Mouse (Mus musculus): ENCODE results near the gene Aknad1.

Aknad1 gene

DNA sequence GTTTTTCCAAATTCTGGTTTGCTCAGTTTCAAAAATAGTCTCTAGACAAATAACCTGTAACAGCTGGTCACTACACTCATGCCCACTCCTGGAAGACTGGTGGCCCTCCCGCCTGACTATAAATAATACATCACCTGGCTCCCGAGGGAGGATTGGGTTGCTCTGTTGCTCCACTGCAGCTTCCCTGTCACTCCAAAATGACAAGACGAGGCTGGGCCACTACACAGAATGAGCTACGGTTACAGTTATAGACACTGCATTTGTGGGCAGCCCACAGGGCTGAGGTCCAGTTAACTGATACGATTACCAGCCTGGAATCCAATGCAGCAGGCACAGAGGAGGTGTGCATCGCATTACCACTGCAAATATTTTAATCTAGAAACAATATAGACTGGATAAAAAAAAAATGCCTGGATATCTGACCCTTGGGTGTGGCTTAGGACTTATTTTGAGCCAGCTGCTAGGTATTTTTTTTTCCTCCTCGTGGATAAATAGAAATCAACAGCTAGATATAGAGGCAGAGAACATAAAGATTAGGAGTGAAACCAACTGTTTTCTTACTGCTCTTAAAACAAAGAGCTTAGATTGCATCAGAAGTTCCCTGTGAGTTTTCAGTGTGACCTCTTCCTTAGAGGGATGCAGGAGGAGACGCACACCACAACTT is at the start of gene Aknad1:
Gene Aknad1, plus strand, starts transcription at position 614 of the 664 bp plus-strand sequence.
- no peak for DNase-seq

DNA sequence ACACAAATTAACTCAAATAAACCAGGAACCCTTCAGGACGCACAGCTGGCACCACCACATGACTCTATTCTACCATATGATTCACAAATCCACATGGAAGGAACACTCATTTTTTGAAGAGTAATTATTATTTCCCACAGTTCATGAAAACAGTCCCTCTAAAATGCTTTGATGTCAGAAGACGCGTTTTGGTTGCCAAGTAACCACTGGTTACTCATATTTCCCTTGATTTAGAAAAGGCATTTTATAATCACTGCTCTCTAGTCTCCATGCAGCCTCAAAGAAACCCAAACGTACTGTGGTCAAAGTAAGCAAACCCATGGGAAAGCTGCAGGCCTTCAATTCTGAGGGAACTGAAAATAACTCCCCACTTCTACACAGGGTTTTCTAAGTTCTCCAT is 49.5 kb upstream of the Aknad1 start:
- no peak for DNase-seq

DNA sequence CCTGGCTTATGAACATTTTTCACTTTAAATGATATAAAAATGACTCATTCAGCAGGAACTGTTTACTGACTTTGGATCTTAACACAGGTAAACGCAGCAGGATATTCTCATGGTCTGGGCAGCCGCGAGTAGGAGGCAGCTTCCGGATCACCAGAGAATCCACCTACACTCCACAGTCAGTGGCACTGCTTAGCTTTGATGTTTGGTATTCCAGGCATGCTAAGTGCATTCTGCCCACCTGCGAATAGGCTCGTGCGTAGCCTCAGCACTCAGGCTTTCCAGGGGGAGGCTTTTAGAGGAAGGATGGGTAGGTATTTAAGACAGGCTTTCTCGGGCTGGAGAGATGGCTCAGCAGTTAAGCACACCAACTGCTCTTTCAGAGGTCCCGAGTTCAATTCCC is 45.1 kb upstream of the Aknad1 start:
- DNase-seq: no peak

DNA sequence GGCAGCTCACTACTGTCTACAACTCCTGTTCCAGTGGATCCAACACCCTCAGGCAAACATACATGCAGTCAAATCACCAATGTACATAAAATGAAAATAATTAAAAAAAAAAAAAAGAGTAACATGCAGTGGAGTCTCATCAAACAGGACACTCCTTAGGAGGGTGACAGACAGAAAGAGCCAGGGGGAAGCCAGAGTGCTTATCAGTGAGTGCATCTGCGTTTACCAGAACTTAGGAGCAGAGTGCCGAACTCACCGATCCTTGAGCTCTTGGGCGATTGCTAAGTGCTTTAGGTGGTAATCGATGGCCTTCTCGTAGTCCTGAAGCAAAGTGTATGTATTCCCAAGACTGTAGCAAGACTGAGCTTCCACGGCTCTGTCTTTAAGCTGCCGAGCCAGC is 40.8 kb upstream of the Aknad1 start:
- DNase-seq: no peak

DNA sequence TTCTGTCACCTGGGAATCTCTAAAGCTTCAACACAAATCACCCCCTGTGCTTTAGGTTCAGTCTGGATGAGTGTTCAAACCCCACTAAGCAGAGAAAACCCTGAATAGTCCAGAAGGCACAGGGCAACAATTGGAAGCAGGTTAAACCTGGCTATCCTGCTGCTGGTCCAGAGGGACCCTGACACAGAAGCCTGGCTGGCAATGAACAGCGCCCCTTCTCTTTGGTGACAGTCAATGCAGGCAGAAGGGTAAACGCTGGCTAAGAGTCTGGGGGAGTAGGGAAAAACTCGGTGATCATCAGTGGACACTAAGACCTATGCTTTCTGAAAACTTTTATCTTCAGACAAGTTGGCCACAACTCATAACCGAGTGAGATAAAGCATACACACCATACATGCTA is 39.7 kb upstream of the Aknad1 start:
- no peak for DNase-seq

DNA sequence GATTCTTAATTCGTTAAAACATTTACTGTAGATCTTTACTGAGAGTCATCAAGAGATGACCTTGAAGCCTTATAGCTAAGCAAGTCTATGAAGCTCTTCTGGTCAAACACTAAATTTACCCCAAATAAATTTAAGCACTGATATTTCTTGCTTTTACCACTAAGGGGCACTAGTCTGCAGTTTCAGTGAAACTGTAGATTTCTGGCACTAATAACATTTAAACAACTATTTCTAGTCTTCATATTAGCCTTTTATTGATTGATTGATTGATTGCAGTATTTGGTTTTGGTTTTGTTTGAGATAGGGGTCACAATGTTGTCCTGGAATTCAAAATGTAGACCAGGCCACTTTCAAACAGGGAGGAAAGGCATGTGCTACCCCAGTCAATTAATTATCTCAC is 38.2 kb upstream of the Aknad1 start:
- DNase-seq: no peak

DNA sequence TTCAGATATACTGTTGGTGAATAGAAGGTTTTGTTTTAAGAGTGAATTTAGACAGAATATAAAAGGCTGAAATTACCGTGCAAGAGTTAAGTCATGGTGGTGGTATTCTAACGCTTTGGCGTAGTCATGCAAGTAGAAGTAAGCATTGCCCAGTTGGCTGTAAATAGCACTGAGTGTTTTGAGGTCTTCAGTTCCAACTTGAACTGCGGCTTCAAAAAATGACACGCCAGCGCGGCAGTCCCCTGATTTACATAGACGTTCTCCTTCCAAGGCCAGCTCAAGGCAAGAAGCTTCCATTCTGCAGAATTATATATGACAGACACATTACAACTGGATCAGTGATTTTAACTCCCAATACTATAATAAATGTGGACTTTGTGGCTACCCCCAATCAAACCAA is 36.7 kb upstream of the Aknad1 start:
- no peak for DNase-seq

DNA sequence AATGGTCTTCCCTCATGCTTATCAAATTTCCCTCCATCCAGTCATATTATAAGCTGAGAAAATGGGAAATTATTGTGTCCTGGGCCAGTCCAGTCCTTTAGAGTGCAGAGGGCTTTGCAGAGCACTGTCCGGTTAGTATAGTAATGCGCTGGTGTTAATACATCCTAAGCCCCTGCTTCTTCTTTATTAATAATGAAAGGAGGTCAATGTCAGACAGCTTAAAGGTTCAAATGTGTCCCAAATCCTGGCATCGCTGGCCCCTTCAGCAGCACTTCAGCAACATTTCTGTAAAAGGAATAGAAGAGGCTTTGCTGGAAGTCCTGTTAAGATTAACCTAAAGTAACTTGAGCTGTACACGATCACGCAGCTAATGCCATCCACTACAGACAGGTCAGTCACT is 28.2 kb upstream of the Aknad1 start:
- no peak for DNase-seq

DNA sequence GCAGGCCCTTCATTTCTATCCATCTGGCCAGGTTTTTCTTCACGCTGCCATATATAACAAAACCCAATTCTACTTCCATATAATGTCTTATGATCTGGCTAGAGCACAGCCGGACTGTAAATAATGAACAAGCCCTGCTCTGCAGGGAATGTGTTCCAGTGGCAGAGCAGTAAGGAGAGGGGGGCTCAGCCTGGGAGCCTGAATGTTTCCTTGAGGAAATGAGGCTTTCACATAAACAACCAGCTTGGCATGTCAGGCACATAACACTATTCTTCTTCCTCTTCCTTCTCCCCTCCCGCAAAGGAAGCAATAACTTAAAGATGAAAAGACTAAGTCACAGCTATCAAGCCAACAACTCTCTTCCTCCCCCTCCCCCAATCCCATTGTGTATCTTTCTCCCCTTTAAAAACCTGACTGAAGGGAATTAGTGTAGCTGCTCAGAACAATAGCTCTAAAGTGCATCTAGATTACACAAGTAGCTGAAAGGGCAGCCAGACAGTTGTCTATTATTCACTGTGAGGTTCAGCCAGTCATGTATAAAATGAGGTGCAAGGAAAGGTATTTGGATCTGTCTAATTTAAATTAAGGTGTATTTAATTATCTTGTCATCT is 26.3 kb upstream of the Aknad1 start:
- DNase-seq: peak in 1 of 2 experiments; percentile 9

DNA sequence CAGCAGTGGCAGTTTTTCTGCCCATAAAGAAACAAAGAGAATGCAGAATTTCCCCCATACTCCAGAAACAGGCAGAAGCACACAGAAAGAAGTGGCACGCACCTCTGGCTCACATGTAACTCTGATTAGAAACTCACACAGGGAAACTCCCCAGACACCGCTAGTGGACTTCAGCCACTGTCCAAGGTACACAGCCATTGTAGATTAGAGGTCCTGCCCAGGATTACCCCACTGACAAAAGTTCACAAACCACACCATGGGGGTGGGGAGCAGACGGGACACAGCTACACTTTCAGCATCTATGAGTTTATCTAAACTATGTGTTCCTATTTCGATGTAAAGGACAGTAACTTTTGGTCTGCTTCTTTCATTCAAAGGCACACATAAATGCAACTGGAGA is 24.6 kb upstream of the Aknad1 start:
- peak; percentile 54 to 78 for DNase-seq

DNA sequence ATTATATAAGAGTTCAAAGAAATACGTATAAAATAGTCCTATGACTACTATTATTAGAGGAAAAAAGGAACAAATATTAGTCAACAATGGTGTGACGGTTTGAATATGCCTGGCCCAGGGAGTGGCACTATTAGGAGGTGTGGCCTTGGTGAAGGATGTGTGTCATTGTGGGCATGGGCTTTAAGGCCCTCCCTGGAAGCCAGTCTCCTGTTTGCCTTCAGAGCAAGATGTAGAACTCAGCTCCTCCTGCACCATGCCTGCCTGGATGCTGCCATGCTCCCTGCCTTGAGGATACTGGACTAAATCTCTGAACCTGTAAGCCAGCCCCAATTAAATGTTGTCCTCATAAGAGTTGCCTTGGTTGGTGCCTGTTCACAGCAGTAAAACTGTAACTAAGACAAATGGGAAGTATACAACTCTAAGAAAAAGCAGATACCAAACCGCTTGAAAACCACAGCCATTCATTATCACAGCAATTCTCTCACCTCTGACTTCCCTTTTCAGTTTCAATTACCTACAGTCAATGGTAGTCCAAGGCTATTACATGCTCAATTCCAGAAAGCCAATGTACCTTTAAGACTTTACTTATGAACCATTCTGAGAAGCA is 21.5 kb upstream of the Aknad1 start:
- DNase-seq: no peak

DNA sequence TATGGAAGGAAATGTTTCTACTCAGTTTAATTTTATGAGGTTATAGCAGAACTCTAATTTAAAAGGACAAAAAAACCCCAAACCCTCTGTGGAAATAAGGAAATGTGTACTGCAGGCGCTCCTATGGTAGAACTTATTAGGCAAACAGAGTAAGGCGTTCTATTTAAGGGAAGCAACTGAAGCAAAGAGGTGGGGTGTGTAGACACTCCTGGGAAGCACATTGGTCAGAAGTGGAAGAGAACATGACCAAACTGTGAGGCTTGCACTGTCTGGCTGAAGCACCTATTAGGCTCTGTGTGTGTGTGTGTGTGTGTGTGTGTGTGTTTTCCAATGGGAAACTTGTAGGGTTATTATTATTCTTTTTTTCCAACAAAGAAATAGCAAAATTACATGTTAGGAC is 20.1 kb upstream of the Aknad1 start:
- no peak for DNase-seq

DNA sequence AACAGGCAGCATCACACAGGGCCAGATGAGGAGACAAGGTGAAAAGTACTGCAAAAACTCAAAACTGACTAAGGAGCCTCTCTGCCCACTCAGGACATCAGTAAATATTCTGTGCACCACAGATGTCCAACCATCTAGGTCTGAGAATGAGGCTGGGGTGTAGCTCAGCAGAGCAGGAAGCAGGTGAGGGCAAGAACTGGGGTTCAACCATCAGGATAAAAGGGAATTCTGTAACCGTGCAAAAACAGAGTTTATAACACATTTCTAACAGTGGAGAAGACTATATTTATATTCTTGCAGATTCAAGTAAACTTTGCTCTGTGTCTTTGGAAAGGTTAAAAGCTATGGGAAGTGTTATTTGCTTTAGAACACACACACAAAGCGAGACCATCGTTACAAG is 19.7 kb upstream of the Aknad1 start:
- no peak for DNase-seq

DNA sequence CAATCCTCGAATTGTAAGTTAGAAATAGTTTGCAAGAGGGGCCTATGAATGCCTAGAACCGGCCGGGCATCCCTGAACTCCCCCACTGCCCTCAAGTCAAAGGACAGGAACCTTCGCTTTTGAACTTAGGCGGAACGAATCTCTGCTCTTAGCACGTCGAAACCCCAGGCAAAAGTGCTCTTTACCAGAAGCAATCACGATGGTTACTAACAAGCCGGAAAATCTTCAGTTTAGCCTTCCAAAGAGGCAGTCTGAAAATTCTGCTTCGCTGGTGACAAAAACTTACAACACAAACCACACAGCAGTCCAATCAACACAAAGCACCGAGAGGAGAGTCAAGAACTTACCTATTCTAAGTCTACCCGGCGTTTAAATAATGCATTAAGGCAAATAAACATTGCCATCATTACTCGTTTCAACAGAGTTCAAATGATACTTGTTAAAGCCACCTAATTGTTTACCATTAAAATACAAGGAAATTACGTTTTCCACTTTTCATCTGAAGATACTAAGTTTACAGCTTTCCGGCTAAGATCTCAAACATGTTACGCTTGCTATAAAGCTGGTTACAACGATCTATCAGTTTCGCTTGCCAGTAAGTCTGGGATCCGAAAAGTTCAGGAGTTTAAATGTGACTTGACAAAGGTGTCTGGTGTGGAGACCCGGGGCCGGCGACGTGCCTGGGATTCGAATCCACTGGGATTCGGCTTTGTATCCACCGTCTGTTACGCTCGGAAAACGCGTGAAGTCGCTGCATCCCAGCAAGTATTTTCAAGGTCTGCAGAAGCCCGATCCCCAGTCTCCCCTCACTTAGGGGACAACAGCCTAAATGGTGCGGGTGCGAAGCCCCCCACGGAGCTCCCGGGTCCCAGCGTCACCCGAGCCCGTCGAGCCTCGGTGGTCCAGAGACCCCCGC is 18.1 kb upstream of the Aknad1 start:
- peak; percentile 7 to 21 for DNase-seq

DNA sequence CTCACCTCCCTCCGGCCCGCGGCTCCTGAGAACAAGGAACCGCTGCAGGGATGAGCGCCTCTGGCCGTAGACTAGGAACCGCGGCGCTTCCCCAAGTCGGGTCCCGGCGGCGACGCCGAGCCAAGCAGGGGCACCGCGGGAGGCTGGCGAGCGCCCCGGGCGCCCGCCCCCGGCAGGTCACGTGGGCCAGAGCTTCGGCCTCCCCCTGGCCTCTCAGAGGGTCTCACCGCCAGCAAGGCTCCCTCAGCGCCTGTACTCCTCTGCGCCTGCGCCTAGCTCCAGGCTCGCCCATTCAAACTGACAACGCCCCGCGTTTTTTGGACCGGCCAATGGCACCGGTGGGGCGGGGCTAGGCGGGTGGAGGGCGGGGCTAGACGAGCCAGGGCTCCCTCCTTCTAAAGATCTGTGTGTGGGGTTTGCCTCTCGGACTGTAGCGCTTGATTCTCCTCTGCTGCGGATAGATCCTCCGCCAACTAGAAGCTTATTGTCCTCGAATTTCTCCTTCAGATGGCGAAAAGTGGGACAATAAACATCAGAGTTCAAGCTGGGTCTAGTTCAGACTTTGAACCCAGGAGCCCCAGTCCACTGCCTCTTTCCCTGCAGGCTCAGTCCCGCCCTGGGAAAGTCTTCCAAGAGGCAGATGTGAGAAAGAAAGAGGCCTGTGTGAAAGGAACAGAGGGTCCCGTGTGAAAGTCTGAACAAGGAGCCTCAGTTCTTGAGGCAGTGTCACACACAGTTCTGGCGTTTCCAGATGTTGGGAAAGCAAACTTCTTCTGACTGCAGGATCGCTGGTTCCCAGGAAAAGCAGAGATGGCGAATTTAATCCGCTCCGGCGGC is 17.2 kb upstream of the Aknad1 start, which contains the start of gene Gpsm2:
Gene Gpsm2, minus strand, starts transcription at position 274 of the 837 bp plus-strand sequence.
- DNase-seq: peak; percentile 92 to 94

DNA sequence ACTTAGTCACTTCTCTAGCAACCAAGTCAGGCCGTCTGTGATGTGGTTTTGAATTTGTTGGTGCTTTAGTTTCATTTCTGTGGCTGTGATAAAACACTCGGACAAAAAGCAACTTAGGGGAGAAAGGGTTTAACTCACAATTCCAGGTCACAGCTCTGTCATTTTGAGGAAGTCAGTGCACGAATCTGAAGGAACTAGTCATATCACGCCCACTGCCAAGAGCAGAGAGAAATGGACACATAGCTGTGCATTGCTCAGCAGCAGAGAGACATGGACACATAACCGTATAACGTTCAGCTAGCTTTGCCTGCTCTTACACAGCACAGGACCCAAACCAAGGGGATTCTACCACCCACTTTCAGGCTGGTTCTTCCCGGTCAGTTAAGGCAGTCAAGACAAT is 13.0 kb upstream of the Aknad1 start:
- DNase-seq: no peak

DNA sequence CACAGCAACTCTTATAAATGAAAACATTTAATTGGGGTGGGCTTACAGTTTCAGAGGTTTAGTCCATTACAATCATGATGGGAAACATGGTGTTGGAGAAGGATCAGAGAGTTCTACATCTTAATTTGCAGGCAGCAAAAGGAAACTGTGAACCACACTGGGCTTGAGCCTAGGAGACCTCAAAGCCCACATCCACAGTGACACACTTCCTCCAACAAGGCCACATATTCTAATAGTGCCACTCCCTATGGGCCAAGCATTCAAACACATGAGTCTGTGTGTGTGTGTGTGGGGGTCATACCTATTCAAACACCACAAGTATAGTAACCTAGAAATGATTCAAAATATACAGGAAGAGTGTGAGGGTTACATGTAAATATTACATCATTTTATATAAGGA is 12.1 kb upstream of the Aknad1 start:
- DNase-seq: no peak

DNA sequence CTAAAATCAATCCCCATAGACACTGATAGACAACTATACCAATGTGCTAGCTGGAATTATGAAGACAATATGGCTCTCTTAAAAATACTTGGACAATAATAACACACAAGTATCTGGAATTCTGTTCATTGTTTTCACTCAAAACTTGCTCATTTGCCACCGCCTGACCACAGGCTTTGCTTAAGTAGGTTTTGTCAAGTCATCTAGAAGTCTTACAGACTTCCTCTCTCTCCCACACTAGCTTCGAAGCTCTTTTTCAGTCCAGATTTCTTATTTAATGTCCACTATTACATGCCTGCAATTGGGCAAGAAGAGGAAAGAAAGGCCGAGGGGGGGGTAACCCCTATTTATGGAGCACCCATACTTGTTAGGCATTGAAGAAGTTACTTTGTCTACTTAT is 11.7 kb upstream of the Aknad1 start:
- no peak for DNase-seq

DNA sequence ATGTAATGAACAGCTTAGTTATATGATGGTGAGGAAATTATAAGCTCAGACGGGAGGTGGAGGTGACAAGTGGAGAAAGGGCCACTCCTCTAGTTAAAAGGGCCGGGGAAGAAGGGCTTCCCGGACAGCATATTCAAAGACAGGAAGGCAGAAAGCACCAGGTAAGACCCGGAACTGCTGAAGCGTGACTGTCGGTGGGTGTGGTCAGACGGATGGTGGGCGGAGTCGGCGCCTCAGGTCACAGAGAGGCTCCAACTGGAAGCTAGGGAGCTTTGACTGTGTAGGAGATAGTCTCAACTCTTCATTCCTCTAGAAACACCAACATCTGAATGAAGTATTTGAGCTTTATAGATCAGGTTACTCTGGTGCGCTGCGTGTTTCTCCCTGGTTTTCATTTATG is 9.1 kb upstream of the Aknad1 start:
- DNase-seq: no peak

DNA sequence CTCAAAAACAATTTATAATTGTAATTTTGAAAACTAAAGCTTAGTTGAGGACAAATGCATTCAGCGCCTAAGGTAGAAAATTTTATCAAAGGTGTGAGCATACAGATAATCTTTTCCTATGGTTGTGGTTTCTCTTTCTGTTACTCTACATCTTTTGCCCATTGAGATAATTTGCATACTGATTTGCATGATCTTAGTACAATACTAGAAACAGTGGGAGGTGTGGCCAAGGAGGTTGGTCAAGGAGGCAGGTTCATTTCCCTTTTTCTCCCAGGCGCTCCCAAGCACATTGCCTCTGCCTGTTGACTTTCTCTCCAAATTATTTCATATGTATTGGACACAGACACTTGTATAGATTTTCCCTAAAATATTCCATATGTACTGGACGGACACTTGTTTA is 1.7 kb upstream of the Aknad1 start:
- no peak for DNase-seq

DNA sequence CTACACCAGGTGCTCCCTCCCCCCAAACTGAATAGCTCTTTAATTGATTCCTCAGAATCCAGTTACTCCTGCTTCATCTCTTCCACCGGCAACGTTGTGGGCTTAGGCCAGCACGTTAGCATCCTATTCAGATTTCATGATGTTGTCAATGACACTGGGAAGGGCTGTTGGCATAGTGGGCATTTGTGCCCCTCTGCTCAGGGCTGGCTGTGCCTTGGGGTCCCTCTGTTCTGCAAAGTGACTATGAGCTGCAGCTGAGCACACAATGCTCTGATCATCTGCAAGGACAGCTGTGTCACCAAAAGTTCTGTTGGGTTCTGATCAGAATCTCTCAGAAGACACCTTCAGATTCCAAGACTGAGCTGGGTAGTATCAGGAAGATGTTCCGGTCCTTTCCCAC is 4.6 kb downstream of the Aknad1 start:
- no peak for DNase-seq

DNA sequence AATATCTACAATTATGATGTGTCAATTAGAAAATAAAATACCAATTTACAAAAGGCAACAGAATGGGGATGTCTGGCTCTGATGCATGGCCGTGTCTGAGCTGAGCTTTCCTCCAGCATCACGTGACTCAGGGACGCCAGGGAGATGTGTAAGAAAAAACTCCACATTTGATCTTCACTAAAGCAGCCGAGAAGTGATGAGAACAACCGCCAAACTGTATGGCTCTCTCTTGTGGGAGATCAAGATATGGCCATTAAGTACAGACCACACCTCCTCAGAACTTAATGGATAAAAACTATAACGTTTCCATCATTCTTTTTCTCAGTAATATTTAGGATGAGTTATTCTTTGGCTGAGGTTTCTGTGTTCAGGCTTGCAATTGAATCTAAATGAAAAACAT is 11.6 kb downstream of the Aknad1 start:
- no peak for DNase-seq

DNA sequence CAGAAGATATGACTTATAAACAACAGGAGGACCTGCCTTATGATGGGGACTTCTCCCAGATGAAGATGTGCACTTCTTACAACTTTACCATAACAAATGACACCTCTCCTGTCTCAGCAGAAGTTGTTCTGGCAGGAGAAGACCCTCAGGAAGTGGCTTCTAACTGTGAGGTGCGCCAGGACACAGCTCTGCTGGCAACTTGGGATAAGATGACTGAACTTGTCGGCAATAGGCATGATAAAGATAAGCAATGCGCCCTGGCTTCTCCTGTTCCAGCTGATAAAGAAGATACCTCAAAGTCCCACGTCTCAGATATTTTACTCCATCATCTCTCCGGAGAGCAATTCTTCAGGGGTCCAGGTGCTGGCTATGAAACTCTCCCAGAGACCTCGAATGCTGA is 12.2 kb downstream of the Aknad1 start:
- DNase-seq: no peak

Measured in kidney, adult 8-10 months (tissue).